Mouse (Mus musculus): ENCODE data around the gene Tpm1. TPM values are rescaled to one million over a fixed set of nuclear protein-coding genes. Genes with fewer than 3 reads are reported as not detected.

The Tpm1 gene
- polyA plus RNA-seq, 1 experiment, result 6,025 TPM

- no peak for DNase-seq (ENCODE audit: low spot score)
Observed at GRCm38 (mm10) chr9:66988198-66988887, 60.9 kb downstream of the Tpm1 start.

- DNase-seq (ENCODE audit: low spot score), result no peak
Observed at GRCm38 (mm10) chr9:66985377-66985776, 63.8 kb downstream of the Tpm1 start.

GRCm38 (mm10) chr9:66982085-66982484, 67.1 kb downstream of the Tpm1 start:
- no peak for DNase-seq (ENCODE audit: low spot score)

- DNase-seq (ENCODE audit: low spot score), result peak; percentile 42
Observed at GRCm38 (mm10) chr9:66980458-66980857, 68.7 kb downstream of the Tpm1 start.

GRCm38 (mm10) chr9:66978468-66978867, 70.7 kb downstream of the Tpm1 start:
- no peak for DNase-seq (ENCODE audit: low spot score)

GRCm38 (mm10) chr9:66977982-66978381, 71.2 kb downstream of the Tpm1 start:
- DNase-seq (ENCODE audit: low spot score), result no peak

- DNase-seq (ENCODE audit: low spot score), result no peak
Observed at GRCm38 (mm10) chr9:66977121-66977520, 72.1 kb downstream of the Tpm1 start.

GRCm38 (mm10) chr9:66975239-66975645, 74.0 kb downstream of the Tpm1 start, which contains the start of gene Lactb:
TSS of gene Lactb (minus strand) at chr9:66975484.
- peak; percentile 87 for DNase-seq (ENCODE audit: low spot score)

- DNase-seq (ENCODE audit: low spot score), result no peak
Observed at GRCm38 (mm10) chr9:66974721-66975225, 74.4 kb downstream of the Tpm1 start.

Other genes starting within 250 kb of the Tpm1 start
- 3.7 and 5.0 TPM in 2 replicates for gene Aph1c, start 214.7 kb downstream of the Tpm1 start, polyA plus RNA-seq (2012; rRNA removed)
- 18.9 and 20.1 TPM in 2 replicates for gene Rab8b, start 129.7 kb downstream of the Tpm1 start, polyA plus RNA-seq (2012; rRNA removed)
- 270 and 343 TPM in 2 replicates for gene Rps27l, start 103.3 kb downstream of the Tpm1 start, polyA plus RNA-seq (2012; rRNA removed)
- 15.0 and 17.1 TPM in 2 replicates for gene Lactb, start 73.9 kb downstream of the Tpm1 start, polyA plus RNA-seq (2012; rRNA removed)